Comparison of ENCODE assay signal across 15 mouse cellular contexts in genomic region chr11:87001217-87001616, GRCm38 (mm10).
"Had no signal": no experiment of that assay in that cellular context is flagged by ENCODE, and none has a peak within 500 bp of the region (broad histone marks: within the 10 kb centered on the region; RNA-seq: fewer than 3 reads in every experiment).

No protein-coding gene starts in this region.

- H3K27ac ChIP-seq: liver, embryonic 15.5 days; midbrain, embryonic 13.5 days; midbrain, embryonic 15.5 days; neural tube, embryonic 12.5 days; stomach, embryonic 15.5 days; stomach, postnatal 0 days had no signal

- H3K27me3 ChIP-seq: liver, embryonic 15.5 days; midbrain, embryonic 13.5 days; midbrain, embryonic 15.5 days; neural tube, embryonic 12.5 days; stomach, embryonic 15.5 days had no signal

- H3K9ac ChIP-seq: liver, embryonic 15.5 days; liver, postnatal 0 days; lung, embryonic 14.5 days; midbrain, embryonic 13.5 days; midbrain, embryonic 15.5 days; neural tube, embryonic 12.5 days; stomach, embryonic 15.5 days had no signal

- H3K9me3 ChIP-seq: liver, embryonic 15.5 days; megakaryocyte, embryonic 14.5 days; midbrain, embryonic 13.5 days; midbrain, embryonic 15.5 days; neural tube, embryonic 12.5 days; stomach, embryonic 15.5 days had no signal

- H3K4me1 ChIP-seq: liver, embryonic 15.5 days; midbrain, embryonic 15.5 days; neural tube, embryonic 12.5 days; stomach, embryonic 15.5 days had no signal

- H3K36me3 ChIP-seq: liver, embryonic 15.5 days; midbrain, embryonic 13.5 days; midbrain, embryonic 15.5 days; neural tube, embryonic 12.5 days; stomach, embryonic 15.5 days had no signal

- ATAC-seq: liver, postnatal 0 days; midbrain, embryonic 13.5 days; midbrain, embryonic 15.5 days had no signal

- DNase-seq: liver, postnatal 0 days; lung, embryonic 14.5 days; lung, postnatal 10 days; lung, postnatal 4 days; right cerebral cortex, postnatal 14 days; thymus, adult 2 months; thymus, postnatal 25 days; thymus, postnatal 4 days had no signal

- H3K4me3 ChIP-seq: liver, embryonic 15.5 days; megakaryocyte, embryonic 14.5 days; midbrain, embryonic 13.5 days; midbrain, embryonic 15.5 days; neural tube, embryonic 12.5 days; stomach, embryonic 15.5 days had no signal

- H3K4me2 ChIP-seq: liver, embryonic 15.5 days; lung, embryonic 14.5 days; midbrain, embryonic 13.5 days; midbrain, embryonic 15.5 days; neural tube, embryonic 12.5 days; stomach, embryonic 15.5 days had no signal
